8 mouse cellular contexts compared by ENCODE assay signal in genomic region chr6:134620846-134621551, GRCm38 (mm10). TPM values are rescaled to one million over a fixed set of nuclear protein-coding genes. Genes with fewer than 3 reads are reported as not detected.
DNase-seq lines count a peak whose midpoint lies in the region; ATAC-seq lines count a peak whose summit lies in the region.

No protein-coding gene starts in this region.

- H3K4me3 ChIP-seq in kidney, embryonic 14.5 days (ENCODE audit: low read length): no peak overlapping the region
- no peak overlapping the region for H3K4me3 ChIP-seq in stomach, embryonic 16.5 days (replicated peaks; ENCODE audit: low read length)
- H3K4me3 ChIP-seq in forebrain, embryonic 16.5 days (replicated peaks; ENCODE audit: low read length): no peak overlapping the region

- H3K36me3 ChIP-seq in kidney, embryonic 14.5 days (ENCODE audit: control insufficient read depth, insufficient read depth, low read length): no peaks in the 10 kb centered on the region
- no peaks in the 10 kb centered on the region for H3K36me3 ChIP-seq in stomach, embryonic 16.5 days (ENCODE audit: control insufficient read depth, insufficient read depth, low read length)
- H3K36me3 ChIP-seq in forebrain, embryonic 16.5 days (ENCODE audit: control insufficient read depth, insufficient read depth): no peaks in the 10 kb centered on the region

- no peak for ATAC-seq in kidney, embryonic 14.5 days (ENCODE audit: low FRiP score, low TSS enrichment)
- peak; percentile 48; the same call in 1 of the 2 replicates for ATAC-seq in erythroid progenitor cell, adult 5-6 weeks (replicated peaks; ENCODE audit: low FRiP score, poor library complexity, severe bottlenecking)
- no peak for ATAC-seq in stomach, embryonic 16.5 days (ENCODE audit: insufficient read depth, low FRiP score)
- no peak for ATAC-seq in forebrain, embryonic 16.5 days
- ATAC-seq in inflammation-experienced regulatory T-cells, adult 6 months: no peak

- H3K27ac ChIP-seq in kidney, embryonic 14.5 days (ENCODE audit: low read depth, low read length): peak overlapping the region; percentile 9; the same call in 1 of the 2 replicates
- peak overlapping the region; percentile 57 for H3K27ac ChIP-seq in stomach, embryonic 16.5 days (ENCODE audit: low read length)
- no peak overlapping the region for H3K27ac ChIP-seq in forebrain, embryonic 16.5 days (ENCODE audit: low read length)

- no peaks in the 10 kb centered on the region for H3K4me1 ChIP-seq in kidney, embryonic 14.5 days (ENCODE audit: control insufficient read depth, insufficient read depth, low read length)
- H3K4me1 ChIP-seq in stomach, embryonic 16.5 days (ENCODE audit: control insufficient read depth, insufficient read depth, low read length): peaks cover 3% of the 10 kb centered on the region; the same call in 1 of the 2 replicates
- H3K4me1 ChIP-seq in forebrain, embryonic 16.5 days (replicated peaks; ENCODE audit: control insufficient read depth, insufficient read depth, low read length): no peaks in the 10 kb centered on the region

- 62% methylated on average over 6 of the region's 6 CpGs for WGBS in kidney, embryonic 14.5 days
- WGBS in stomach, embryonic 16.5 days: 67% methylated on average over 6 of the region's 6 CpGs
- WGBS in forebrain, embryonic 16.5 days: 69% methylated on average over 6 of the region's 6 CpGs

- H3K27me3 ChIP-seq in kidney, embryonic 14.5 days (ENCODE audit: control insufficient read depth, insufficient read depth, low read length): no peaks in the 10 kb centered on the region
- no peaks in the 10 kb centered on the region for H3K27me3 ChIP-seq in stomach, embryonic 16.5 days (ENCODE audit: control insufficient read depth, insufficient read depth, low read length)
- no peaks in the 10 kb centered on the region for H3K27me3 ChIP-seq in forebrain, embryonic 16.5 days (replicated peaks; ENCODE audit: control insufficient read depth, insufficient read depth, low read length)

- intact Hi-C loops in left cerebral cortex, postnatal 25 days (cut with DNase I): no loop called here

- DNase-seq in kidney, adult 9 months: no peak
- peak; percentile 53 for DNase-seq in NIH3T3 (ENCODE audit: low read depth)
- peak; percentile 62 to 80 for DNase-seq in left cerebral cortex, postnatal 25 days (ENCODE audit: low spot score in 2 of 2)

- H3K4me2 ChIP-seq in kidney, embryonic 14.5 days (replicated peaks; ENCODE audit: low read depth, low read length): no peak overlapping the region
- no peak overlapping the region for H3K4me2 ChIP-seq in stomach, embryonic 16.5 days (ENCODE audit: low read depth, low read length)
- H3K4me2 ChIP-seq in forebrain, embryonic 16.5 days (ENCODE audit: low read length): no peak overlapping the region

- H3K9ac ChIP-seq in kidney, embryonic 14.5 days (ENCODE audit: low read depth, low read length): no peak overlapping the region
- no peak overlapping the region for H3K9ac ChIP-seq in stomach, embryonic 16.5 days (ENCODE audit: low read length)
- H3K9ac ChIP-seq in forebrain, embryonic 16.5 days (replicated peaks; ENCODE audit: low read depth, low read length): no peak overlapping the region

- H3K9me3 ChIP-seq in kidney, embryonic 14.5 days (ENCODE audit: control insufficient read depth, low read length): no peaks in the 10 kb centered on the region
- no peaks in the 10 kb centered on the region for H3K9me3 ChIP-seq in stomach, embryonic 16.5 days (replicated peaks; ENCODE audit: control insufficient read depth, low read length)
- H3K9me3 ChIP-seq in forebrain, embryonic 16.5 days (ENCODE audit: control insufficient read depth, low read length): no peaks in the 10 kb centered on the region

RNA-seq across cellular contexts. Expression of gene Mansc1, which starts 11.3 kb away (rescaled TPM):
- polyA plus RNA-seq in kidney, embryonic 14.5 days (2014; fragmentation: Nextera tagmentation; extraction: Ambion mirVana): 2.8 and 5.8 TPM in 2 replicates
- not detected in 2 replicates for total RNA-seq in erythroid progenitor cell, adult 5-6 weeks (2015; ENCODE audit: low replicate concordance)
- total RNA-seq in erythroid progenitor cell, adult 5-6 weeks (2017; ENCODE audit: low replicate concordance): not detected in 2 replicates
- 10 to 100 TPM in 1 of 2 experiments, 1 to 10 TPM in 1; 9.9 to 10.0 TPM for total RNA-seq in left cerebral cortex, postnatal 25 days (2021)
- 9.9 and 13.5 TPM in 2 replicates for polyA plus RNA-seq in stomach, embryonic 16.5 days (2015; fragmentation: Nextera tagmentation; extraction: Ambion mirVana)
- polyA plus RNA-seq in forebrain, embryonic 16.5 days (2015; fragmentation: Nextera tagmentation; extraction: Ambion mirVana): 0.90 and 1.6 TPM in 2 replicates
- polyA plus RNA-seq in inflammation-experienced regulatory T-cells, adult 6 months (2017; shearing (Covaris generic)): 10 to 100 TPM in 2 of 3 experiments, 1 to 10 TPM in 1; 5.9 to 12.1 (median 10.6) TPM

RNA-seq across cellular contexts. Expression of gene Borcs5, which starts 18.3 kb away (rescaled TPM):
- polyA plus RNA-seq in kidney, embryonic 14.5 days (2014; fragmentation: Nextera tagmentation; extraction: Ambion mirVana): 16.2 and 18.2 TPM in 2 replicates
- total RNA-seq in erythroid progenitor cell, adult 5-6 weeks (2015; ENCODE audit: low replicate concordance): 3.8 and 5.0 TPM in 2 replicates
- total RNA-seq in erythroid progenitor cell, adult 5-6 weeks (2017; ENCODE audit: low replicate concordance): 0.45 and 6.4 TPM in 2 replicates
- total RNA-seq in left cerebral cortex, postnatal 25 days (2021): 10 to 100 TPM; 32.1 to 36.1 TPM
- polyA plus RNA-seq in stomach, embryonic 16.5 days (2015; fragmentation: Nextera tagmentation; extraction: Ambion mirVana): 16.5 and 17.7 TPM in 2 replicates
- 43.8 and 47.4 TPM in 2 replicates for polyA plus RNA-seq in forebrain, embryonic 16.5 days (2015; fragmentation: Nextera tagmentation; extraction: Ambion mirVana)
- 10 to 100 TPM; 11.7 to 19.3 (median 12.6) TPM for polyA plus RNA-seq in inflammation-experienced regulatory T-cells, adult 6 months (2017; shearing (Covaris generic))

RNA-seq across cellular contexts. Expression of gene Lrp6, which starts 54.2 kb away (rescaled TPM):
- 32.6 and 49.7 TPM in 2 replicates for polyA plus RNA-seq in kidney, embryonic 14.5 days (2014; fragmentation: Nextera tagmentation; extraction: Ambion mirVana)
- total RNA-seq in erythroid progenitor cell, adult 5-6 weeks (2015; ENCODE audit: low replicate concordance): 8.6 and 14.7 TPM in 2 replicates
- total RNA-seq in erythroid progenitor cell, adult 5-6 weeks (2017; ENCODE audit: low replicate concordance): 6.8 and 8.0 TPM in 2 replicates
- total RNA-seq in left cerebral cortex, postnatal 25 days (2021): 10 to 100 TPM; 45.9 to 47.0 TPM
- polyA plus RNA-seq in stomach, embryonic 16.5 days (2015; fragmentation: Nextera tagmentation; extraction: Ambion mirVana): 16.8 and 17.4 TPM in 2 replicates
- polyA plus RNA-seq in forebrain, embryonic 16.5 days (2015; fragmentation: Nextera tagmentation; extraction: Ambion mirVana): 20.0 and 24.9 TPM in 2 replicates
- polyA plus RNA-seq in inflammation-experienced regulatory T-cells, adult 6 months (2017; shearing (Covaris generic)): 10 to 100 TPM in 2 of 3 experiments, 1 to 10 TPM in 1; 3.5 to 14.2 (median 10.1) TPM
